Mouse (Mus musculus): ENCODE results near the gene Gm9964. TPM values are rescaled to one million over a fixed set of nuclear protein-coding genes. Genes with fewer than 3 reads are reported as not detected.

The Gm9964 gene
- not detected for polyA plus RNA-seq (2017; shearing (Covaris generic))

GRCm38 (mm10) chr11:79296856-79297491 lies at the start of gene Gm9964:
Gene Gm9964, minus strand, starts transcription at chr11:79296906.

GRCm38 (mm10) chr11:79339234-79339807 lies 42.6 kb upstream of the Gm9964 start, which contains the start of gene Nf1:
Gene Nf1, plus strand, starts transcription at chr11:79339693.

GRCm38 (mm10) chr11:79254391-79255098 lies 42.2 kb downstream of the Gm9964 start, which contains the start of gene Wsb1:
Gene Wsb1, minus strand, starts transcription at chr11:79254671.

Other genes with a start within 250 kb of the Gm9964 start
- 2.6 TPM for gene Ksr1, start 150.5 kb downstream of the Gm9964 start, polyA plus RNA-seq (2017; shearing (Covaris generic))
- 137 TPM for gene Wsb1, start 42.2 kb downstream of the Gm9964 start, polyA plus RNA-seq (2017; shearing (Covaris generic))
- gene Nf1, start 42.8 kb upstream of the Gm9964 start, polyA plus RNA-seq (2017; shearing (Covaris generic)): 1.7 TPM
- gene Omg, start 207.2 kb upstream of the Gm9964 start, polyA plus RNA-seq (2017; shearing (Covaris generic)): 0.16 TPM
- 71.5 TPM for gene Evi2b, start 226.9 kb upstream of the Gm9964 start, polyA plus RNA-seq (2017; shearing (Covaris generic))
- gene Evi2, start 233.7 kb upstream of the Gm9964 start, polyA plus RNA-seq (2017; shearing (Covaris generic)): 5.2 TPM
- gene Evi2a, start 233.7 kb upstream of the Gm9964 start, polyA plus RNA-seq (2017; shearing (Covaris generic)): 40.9 TPM

All from CD4-positive, CD25-positive, alpha-beta regulatory T cell, adult 9 weeks (primary cell).